Mouse (Mus musculus): ENCODE data around the gene Psen1. TPM values are rescaled to one million over a fixed set of nuclear protein-coding genes. Genes with fewer than 3 reads are reported as not detected.

The Psen1 gene
- total RNA-seq, 4 experiments from 2014 or later: 71.4 to 81.3 (median 73.0) TPM

- no peak for DNase-seq
Measured at GRCm38 (mm10) chr12:83726510-83727308, 38.8 kb downstream of the Psen1 start.

GRCm38 (mm10) chr12:83732225-83732624 is 44.3 kb downstream of the Psen1 start:
- DNase-seq: no peak

GRCm38 (mm10) chr12:83734047-83734446 is 46.1 kb downstream of the Psen1 start:
- no peak for DNase-seq

GRCm38 (mm10) chr12:83736236-83736635 is 48.3 kb downstream of the Psen1 start:
- DNase-seq: no peak

GRCm38 (mm10) chr12:83738651-83739050 is 50.7 kb downstream of the Psen1 start:
- no peak for DNase-seq

- DNase-seq: no peak
Measured at GRCm38 (mm10) chr12:83741722-83742121, 53.8 kb downstream of the Psen1 start.

- no peak for DNase-seq
Measured at GRCm38 (mm10) chr12:83742834-83743233, 54.9 kb downstream of the Psen1 start.

GRCm38 (mm10) chr12:83743712-83744111 is 55.8 kb downstream of the Psen1 start:
- DNase-seq: no peak

GRCm38 (mm10) chr12:83749186-83749585 is 61.2 kb downstream of the Psen1 start:
- DNase-seq: no peak

GRCm38 (mm10) chr12:83752495-83752894 is 64.5 kb downstream of the Psen1 start:
- DNase-seq: no peak

- no peak for DNase-seq
Measured at GRCm38 (mm10) chr12:83758735-83759134, 70.8 kb downstream of the Psen1 start.

- no peak for DNase-seq
Measured at GRCm38 (mm10) chr12:83760201-83760600, 72.2 kb downstream of the Psen1 start.

GRCm38 (mm10) chr12:83762706-83763105 is 74.8 kb downstream of the Psen1 start:
- DNase-seq: peak; percentile 29

- no peak for DNase-seq
Measured at GRCm38 (mm10) chr12:83763311-83764043, 75.5 kb downstream of the Psen1 start, which contains the start of gene Papln. Papln (plus strand) TSS chr12:83763634.

GRCm38 (mm10) chr12:83764044-83764365 is 76.1 kb downstream of the Psen1 start:
- no peak for DNase-seq

- no peak for DNase-seq
Measured at GRCm38 (mm10) chr12:83764519-83764918, 76.6 kb downstream of the Psen1 start.

- DNase-seq: no peak
Measured at GRCm38 (mm10) chr12:83765965-83766603, 78.1 kb downstream of the Psen1 start.

- no peak for DNase-seq
Measured at GRCm38 (mm10) chr12:83767833-83768232, 79.9 kb downstream of the Psen1 start.

- no peak for DNase-seq
Measured at GRCm38 (mm10) chr12:83768235-83768899, 80.4 kb downstream of the Psen1 start.

GRCm38 (mm10) chr12:83770418-83771256 is 82.7 kb downstream of the Psen1 start:
- peak; percentile 42 for DNase-seq

- no peak for DNase-seq
Measured at GRCm38 (mm10) chr12:83775621-83776020, 87.7 kb downstream of the Psen1 start.

GRCm38 (mm10) chr12:83776766-83777165 is 88.8 kb downstream of the Psen1 start:
- no peak for DNase-seq

Measured in adrenal gland, adult 8-10 months (tissue).